9 mouse cellular contexts compared by ENCODE assay signal in the genomic region with DNA sequence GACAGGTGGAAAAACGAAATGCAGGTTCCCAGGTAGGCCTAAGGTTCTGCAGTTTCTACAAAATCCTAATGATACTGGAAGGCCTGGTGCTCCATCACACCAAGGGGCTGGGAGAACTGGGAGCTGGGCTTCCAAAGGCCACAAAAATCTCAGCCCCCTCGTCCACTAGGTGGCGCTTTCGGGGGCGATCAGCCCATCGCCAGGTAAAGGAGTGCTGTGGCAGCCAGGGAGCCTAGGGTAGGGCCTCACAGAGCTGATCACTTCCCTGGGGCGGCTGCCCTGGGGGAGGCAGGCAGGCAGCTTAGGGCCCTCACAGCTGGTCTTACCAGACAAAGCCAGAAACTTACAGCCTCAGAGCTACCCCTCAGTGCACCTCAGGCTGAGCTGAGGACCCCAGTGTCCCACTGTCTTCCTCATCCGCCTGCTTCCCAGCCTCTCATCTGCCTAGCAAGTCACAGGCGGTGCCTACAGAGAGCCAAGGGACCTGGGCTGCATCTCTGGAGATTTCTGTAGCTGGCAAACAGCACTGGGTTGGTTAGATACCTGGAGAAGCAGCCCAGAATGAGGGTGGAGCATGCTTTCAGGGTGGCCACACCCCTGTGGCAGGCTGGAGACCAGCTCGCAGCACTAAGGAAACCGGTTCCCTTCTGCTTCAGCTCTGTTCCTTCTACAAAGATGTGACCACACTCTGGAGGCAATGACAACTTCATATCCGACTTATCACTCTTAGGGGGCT. TPM values are rescaled to one million over a fixed set of nuclear protein-coding genes. Genes with fewer than 3 reads are reported as not detected.
DNase-seq lines count a peak whose midpoint lies in the region; ATAC-seq and TF ChIP-seq lines count a peak whose summit lies in the region.
"Had no signal": no experiment of that assay in that cellular context is flagged by ENCODE, and none has a peak within 500 bp of the region (broad histone marks: within the 10 kb centered on the region; RNA-seq: fewer than 3 reads in every experiment).

No protein-coding gene starts in this region.

- 22% methylated on average over 12 of the region's 12 CpGs for WGBS in hindbrain, postnatal 0 days
- whole genome bisulfite sequencing in hindbrain, embryonic 13.5 days, result 24% methylated on average over 12 of the region's 12 CpGs
- 22% methylated on average over 12 of the region's 12 CpGs for WGBS in embryonic facial prominence, embryonic 12.5 days
- WGBS in limb, embryonic 14.5 days, result 26% methylated on average over 12 of the region's 12 CpGs

- no peak overlapping the region for H3K9ac ChIP-seq in hindbrain, postnatal 0 days (replicated peaks; ENCODE audit: low read length)
- H3K9ac ChIP-seq in hindbrain, embryonic 13.5 days, result no peak overlapping the region
- H3K9ac ChIP-seq in embryonic facial prominence, embryonic 12.5 days, result no peak overlapping the region
- no peak overlapping the region for H3K9ac ChIP-seq in limb, embryonic 14.5 days (ENCODE audit: low read depth, low read length, severe bottlenecking)
- H3K9ac ChIP-seq: heart, embryonic 13.5 days had no signal

- no peak overlapping the region for H3K27ac ChIP-seq in hindbrain, postnatal 0 days
- H3K27ac ChIP-seq in hindbrain, embryonic 13.5 days, result no peak overlapping the region
- no peak overlapping the region for H3K27ac ChIP-seq in embryonic facial prominence, embryonic 12.5 days
- no peak overlapping the region for H3K27ac ChIP-seq in limb, embryonic 14.5 days (replicated peaks; ENCODE audit: low read depth, low read length)
- H3K27ac ChIP-seq: heart, embryonic 13.5 days had no signal

- H3K79me2 ChIP-seq in C2C12 (ENCODE audit: control insufficient read depth, insufficient read depth), result no peaks in the 10 kb centered on the region

- no peak for ATAC-seq in hindbrain, postnatal 0 days
- ATAC-seq in hindbrain, embryonic 13.5 days (ENCODE audit: low FRiP score), result no peak
- peak; percentile 16; the same call in 1 of the 2 replicates for ATAC-seq in embryonic facial prominence, embryonic 12.5 days (ENCODE audit: insufficient number of reproducible peaks, insufficient read depth, low FRiP score, low TSS enrichment)
- no peak for ATAC-seq in limb, embryonic 14.5 days (ENCODE audit: low FRiP score, low read depth)
- ATAC-seq in inflammation-experienced regulatory T-cells, adult 6 months, result no peak

- TF ChIP-seq CTCF in hindbrain, postnatal 0 days (IDR thresholded peaks at IDR 0.05; ENCODE audit: low read depth), result peak; percentile 78
- peak; percentile 19 for TF ChIP-seq CTCF in C2C12 (IDR thresholded peaks at IDR 0.05; ENCODE audit: control insufficient read depth, insufficient read depth, insufficient read length)

- H3K4me2 ChIP-seq in hindbrain, postnatal 0 days (ENCODE audit: low read depth, low read length), result no peak overlapping the region
- H3K4me2 ChIP-seq in hindbrain, embryonic 13.5 days, result no peak overlapping the region
- H3K4me2 ChIP-seq in embryonic facial prominence, embryonic 12.5 days (replicated peaks), result no peak overlapping the region
- no peak overlapping the region for H3K4me2 ChIP-seq in limb, embryonic 14.5 days (replicated peaks; ENCODE audit: low read depth, low read length, severe bottlenecking)
- H3K4me2 ChIP-seq: heart, embryonic 13.5 days had no signal

- TF ChIP-seq POLR2A in limb, embryonic 14.5 days (IDR thresholded peaks at IDR 0.05; ENCODE audit: borderline replicate concordance, extremely low read depth, insufficient read depth, insufficient read length), result no peak

- no peaks in the 10 kb centered on the region for H3K79me3 ChIP-seq in C2C12 (ENCODE audit: low read depth)

- H3K36me3 ChIP-seq in hindbrain, postnatal 0 days (ENCODE audit: insufficient read depth, low read length), result no peaks in the 10 kb centered on the region
- H3K36me3 ChIP-seq in hindbrain, embryonic 13.5 days, result no peaks in the 10 kb centered on the region
- H3K36me3 ChIP-seq in C2C12 (ENCODE audit: control insufficient read depth, insufficient read depth), result no peaks in the 10 kb centered on the region
- no peaks in the 10 kb centered on the region for H3K36me3 ChIP-seq in embryonic facial prominence, embryonic 12.5 days
- no peaks in the 10 kb centered on the region for H3K36me3 ChIP-seq in limb, embryonic 14.5 days (ENCODE audit: control insufficient read depth, insufficient read depth, low read length)
- H3K36me3 ChIP-seq: heart, embryonic 13.5 days had no signal

- H3K27me3 ChIP-seq in hindbrain, postnatal 0 days (ENCODE audit: insufficient read depth, low read length), result no peaks in the 10 kb centered on the region
- H3K27me3 ChIP-seq in hindbrain, embryonic 13.5 days, result peaks cover 86% of the 10 kb centered on the region
- no peaks in the 10 kb centered on the region for H3K27me3 ChIP-seq in C2C12 (ENCODE audit: control insufficient read depth, insufficient read depth, insufficient read length)
- H3K27me3 ChIP-seq in embryonic facial prominence, embryonic 12.5 days, result peaks cover 5% of the 10 kb centered on the region; the same call in 1 of the 2 replicates
- H3K27me3 ChIP-seq in limb, embryonic 14.5 days (ENCODE audit: control insufficient read depth, insufficient read depth, low read length), result no peaks in the 10 kb centered on the region
- H3K27me3 ChIP-seq: heart, embryonic 13.5 days had no signal

- peaks cover 9% of the 10 kb centered on the region for H3K4me1 ChIP-seq in hindbrain, postnatal 0 days (ENCODE audit: insufficient read depth, low read length)
- H3K4me1 ChIP-seq in hindbrain, embryonic 13.5 days (replicated peaks), result peaks cover 17% of the 10 kb centered on the region
- peaks cover 8% of the 10 kb centered on the region; the same call in 1 of the 2 replicates for H3K4me1 ChIP-seq in embryonic facial prominence, embryonic 12.5 days
- H3K4me1 ChIP-seq in limb, embryonic 14.5 days (ENCODE audit: control insufficient read depth, insufficient read depth, low read length), result no peaks in the 10 kb centered on the region

- H3ac ChIP-seq in C2C12 (ENCODE audit: control insufficient read depth, insufficient read length, low read depth), result no peak overlapping the region

- H3K9me3 ChIP-seq in hindbrain, postnatal 0 days (ENCODE audit: low read length), result no peaks in the 10 kb centered on the region
- no peaks in the 10 kb centered on the region for H3K9me3 ChIP-seq in hindbrain, embryonic 13.5 days
- H3K9me3 ChIP-seq in embryonic facial prominence, embryonic 12.5 days, result no peaks in the 10 kb centered on the region
- no peaks in the 10 kb centered on the region for H3K9me3 ChIP-seq in limb, embryonic 14.5 days (ENCODE audit: control insufficient read depth, low read length)
- H3K9me3 ChIP-seq: heart, embryonic 13.5 days had no signal

- H3K4me3 ChIP-seq in hindbrain, postnatal 0 days (ENCODE audit: low read length), result no peak overlapping the region
- H3K4me3 ChIP-seq in hindbrain, embryonic 13.5 days, result no peak overlapping the region
- no peak overlapping the region for H3K4me3 ChIP-seq in C2C12 (ENCODE audit: insufficient read depth, poor library complexity, severe bottlenecking)
- no peak overlapping the region for H3K4me3 ChIP-seq in embryonic facial prominence, embryonic 12.5 days
- H3K4me3 ChIP-seq in limb, embryonic 14.5 days (replicated peaks; ENCODE audit: low read length), result no peak overlapping the region
- H3K4me3 ChIP-seq: heart, embryonic 13.5 days had no signal

- DNase-seq in hindbrain, postnatal 0 days (ENCODE audit: low spot score), result peak; percentile 61
- DNase-seq in MN1 (ENCODE audit: low spot score), result peak; percentile 21
- peak; percentile 21 for DNase-seq in limb, embryonic 14.5 days (ENCODE audit: low spot score)
- DNase-seq in spleen, postnatal 4 days (ENCODE audit: low spot score in 2 of 2), result peak; percentile 23 to 74

TF ChIP-seq in C2C12, 6 proteins besides CTCF, POLR2A, EP300 and RAD21:
- TF ChIP-seq MYOD1 (IDR thresholded peaks at IDR 0.05; ENCODE audit: control insufficient read depth, insufficient read length, low read depth), result no peak
- TF ChIP-seq USF1 (IDR thresholded peaks at IDR 0.05; ENCODE audit: low read depth), result no peak
- TF ChIP-seq CEBPB (IDR thresholded peaks at IDR 0.05; ENCODE audit: low read depth), result no peak
- no peak for TF ChIP-seq MAX (IDR thresholded peaks at IDR 0.05)
- TF ChIP-seq MYOG (IDR thresholded peaks at IDR 0.05; ENCODE audit: control insufficient read depth, extremely low read depth, insufficient read length), result no peak
TF ChIP-seq in C2C12: peak in this region for 0.

RNA-seq across cellular contexts. Expression of a gene that starts 20.5 kb away (rescaled TPM):
- 0.68 and 1.5 TPM in 2 replicates for total RNA-seq in hindbrain, postnatal 0 days (2014; rRNA removed)
- 0.24 TPM in 2 replicates for polyA plus RNA-seq in hindbrain, postnatal 0 days (2015; fragmentation: Nextera tagmentation; extraction: Ambion mirVana)
- 0.25 and 0.32 TPM in 2 replicates for polyA plus RNA-seq in hindbrain, embryonic 13.5 days (2015; fragmentation: Nextera tagmentation; extraction: Ambion mirVana)
- 13.6 TPM for polyA plus RNA-seq in C2C12 (2012; fragmentation: generic; extraction: Trizol)
- 0.97 and 1.0 TPM in 2 replicates for polyA plus RNA-seq in embryonic facial prominence, embryonic 12.5 days (2016; fragmentation: Nextera tagmentation; extraction: Ambion mirVana)
- polyA plus RNA-seq in limb, embryonic 14.5 days (2012; rRNA removed), result 0.35 and 0.42 TPM in 2 replicates
- 0.10 and 0.17 TPM in 2 replicates for polyA plus RNA-seq in limb, embryonic 14.5 days (2014; fragmentation: Nextera tagmentation; extraction: Ambion mirVana)
- not detected for polyA plus RNA-seq in inflammation-experienced regulatory T-cells, adult 6 months (2017; shearing (Covaris generic))
